Mouse (Mus musculus) cortical plate, adult 2 months (tissue): ENCODE measurements around the gene D630039A03Rik. TPM values are rescaled to one million over a fixed set of nuclear protein-coding genes. Genes with fewer than 3 reads are reported as not detected.

Source experiments
- H3K27ac ChIP-seq: fragments of 200-500 bp; 2 replicates; pipeline ENCODE4 v1.5.1; 2012; ENCODE audit warnings: low read length, control low read depth, inconsistent platforms; ENCODE audit not compliant: insufficient read depth
- H3K4me1 ChIP-seq: fragments of 200-500 bp; 2 replicates; pipeline ENCODE4 v1.6.1; 2011; ENCODE audit warnings: low read length; ENCODE audit not compliant: control insufficient read depth, insufficient read depth
- H3K4me3 ChIP-seq: fragments of 200-500 bp; 2 replicates; pipeline ENCODE4 v1.5.1; 2011; ENCODE audit warnings: mild to moderate bottlenecking, low read length, control low read depth; ENCODE audit not compliant: insufficient read depth
- CTCF ChIP-seq: fragments of 200-500 bp; IDR thresholded peaks from 2 replicates; pipeline ENCODE4 v1.5.1; 2011; ENCODE audit warnings: mild to moderate bottlenecking, control low read depth, low read length; ENCODE audit not compliant: insufficient read depth; ENCODE audit errors: extremely low read depth
- POLR2A ChIP-seq: fragments of 200-500 bp; IDR thresholded peaks from 2 replicates; pipeline ENCODE4 v1.6.1; 2011; ENCODE audit warnings: mild to moderate bottlenecking, low read length, control low read depth; ENCODE audit not compliant: insufficient read depth; ENCODE audit errors: extremely low read depth
- polyA plus RNA-seq: library from polyadenylated mRNA; depleted of rRNA; stranded (reverse); fragments of >200 nt; gene quantifications from 2 replicates; pipeline ENCODE4 v1.2.3, GENCODE M21; 2012

Gene D630039A03Rik
- polyA plus RNA-seq, 1 experiment, result 0.27 TPM

DNA sequence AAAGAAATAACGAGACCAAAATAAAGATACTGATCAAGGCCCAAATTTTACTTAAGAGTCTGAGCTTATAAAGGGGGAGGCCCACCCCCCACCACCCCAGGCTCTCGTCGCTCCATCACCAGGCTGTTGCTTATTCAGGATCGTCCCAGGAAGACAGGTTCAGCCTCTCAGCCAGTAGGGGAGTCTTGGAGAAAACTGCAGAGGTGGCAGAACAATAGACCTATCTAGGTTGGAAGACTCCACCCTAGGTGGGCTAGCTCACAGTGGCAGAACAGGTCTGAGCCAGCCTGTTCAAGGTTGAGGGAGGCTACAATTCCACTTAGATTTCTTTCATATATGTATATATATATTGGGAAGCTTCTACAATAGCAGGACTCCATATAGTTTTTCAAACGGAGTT is 18.1 kb upstream of the D630039A03Rik start:
- no peak for TF ChIP-seq CTCF
- no peak for TF ChIP-seq POLR2A
- Histone ChIP-seq H3K4me3 (no peak overlapping the region), H3K4me1 (no peaks in the 10 kb centered on the region), H3K27ac (no peak overlapping the region)

DNA sequence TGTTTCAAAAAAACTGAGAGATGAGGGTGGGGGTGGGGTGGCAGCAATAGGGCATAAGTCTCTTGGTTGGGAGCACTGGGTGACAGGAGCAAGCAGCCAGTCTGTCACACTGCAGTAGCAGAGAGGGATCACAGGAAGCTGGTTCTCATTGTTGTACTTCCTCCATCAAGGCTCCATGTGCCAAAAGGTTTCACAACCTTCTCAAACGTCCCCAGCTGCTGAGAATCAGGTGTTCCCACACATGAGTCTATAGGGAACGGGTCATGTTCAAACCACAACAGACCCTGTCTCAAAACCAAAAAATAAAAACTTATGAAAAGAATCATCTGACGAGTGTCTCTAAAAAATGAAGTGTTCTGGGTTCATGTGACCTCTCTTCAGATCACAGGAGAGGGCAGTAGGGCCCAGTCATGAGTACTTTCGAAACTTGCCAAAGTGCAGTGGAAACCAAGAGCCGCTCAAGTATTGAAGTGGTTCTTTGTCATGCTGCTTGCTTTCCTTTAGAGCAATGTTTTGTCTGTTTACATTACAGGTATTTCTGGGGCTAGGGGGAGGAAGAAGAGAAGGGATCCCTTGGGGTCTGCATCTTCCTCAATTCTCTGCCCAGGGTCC is 14.6 kb upstream of the D630039A03Rik start:
- H3K27ac ChIP-seq, result no peak overlapping the region
- H3K4me1 ChIP-seq, result no peaks in the 10 kb centered on the region
- no peak overlapping the region for H3K4me3 ChIP-seq
- TF ChIP-seq POLR2A (no peak), CTCF (no peak)

DNA sequence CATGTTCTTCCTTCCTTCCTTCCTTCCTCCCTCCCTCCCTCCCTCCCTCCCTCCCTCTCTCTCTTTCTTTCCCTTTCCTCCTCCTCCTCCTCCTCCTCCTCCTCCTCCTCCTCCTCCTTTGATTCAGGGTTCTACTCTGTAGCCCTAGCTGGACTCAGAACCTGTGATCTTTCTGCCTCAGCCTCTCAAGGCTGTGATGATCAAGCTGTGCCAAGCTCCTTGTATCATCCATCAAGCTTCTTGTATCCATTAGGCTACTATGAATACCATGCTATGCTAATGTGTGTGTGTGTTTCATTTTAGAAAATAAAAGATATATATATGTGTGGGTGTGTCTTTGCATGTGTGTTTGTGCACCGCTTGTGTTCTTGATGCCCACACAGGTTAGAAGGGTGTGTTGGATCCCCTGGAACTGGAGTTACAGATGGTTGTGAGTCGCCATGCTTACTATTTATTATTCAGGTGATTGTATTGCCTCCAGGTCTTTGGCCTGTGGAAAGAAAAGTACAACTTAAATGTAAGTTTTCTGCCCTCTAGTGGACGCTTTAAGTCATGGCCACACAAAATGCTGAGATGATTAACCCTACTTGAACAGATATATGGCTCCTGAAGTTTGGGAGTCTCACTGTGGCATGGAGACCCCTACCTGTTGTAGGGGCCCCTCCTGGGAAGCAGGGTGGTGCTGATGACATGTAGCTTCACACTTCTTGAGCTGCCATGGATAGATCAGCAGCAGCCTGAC is 11.5 kb upstream of the D630039A03Rik start:
- no peak overlapping the region for H3K27ac ChIP-seq
- TF ChIP-seq CTCF, result peak; percentile 35; the same call in 1 of the 2 replicates
- TF ChIP-seq POLR2A, result no peak
- no peak overlapping the region for H3K4me3 ChIP-seq
- no peaks in the 10 kb centered on the region for H3K4me1 ChIP-seq

DNA sequence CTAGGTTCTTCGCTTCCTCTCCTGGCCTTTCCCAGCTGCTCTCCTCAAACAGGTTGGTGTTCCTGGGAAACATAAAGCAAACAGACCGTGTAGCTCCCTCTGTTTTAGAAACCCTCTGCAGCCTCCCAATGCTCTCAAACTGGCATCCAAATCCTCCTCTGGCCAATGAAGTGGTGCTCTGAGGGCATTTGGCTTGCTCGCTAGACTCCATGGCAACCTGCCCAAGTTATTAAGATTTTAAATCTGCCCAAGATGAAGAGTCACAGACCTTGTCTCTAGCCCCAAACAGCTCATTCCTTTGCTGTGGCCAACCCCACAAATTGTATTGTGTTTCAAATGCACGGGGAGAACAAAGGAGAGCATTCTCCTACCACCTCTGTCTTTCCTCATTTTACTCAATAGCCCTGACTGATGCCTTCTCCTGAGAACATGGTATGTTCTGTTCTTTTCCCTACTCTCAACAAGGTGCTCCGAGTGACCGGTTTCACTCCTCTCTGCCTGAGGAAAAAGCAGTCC is 8.5 kb upstream of the D630039A03Rik start:
- H3K27ac ChIP-seq, result no peak overlapping the region
- TF ChIP-seq POLR2A, result no peak
- TF ChIP-seq CTCF, result no peak

DNA sequence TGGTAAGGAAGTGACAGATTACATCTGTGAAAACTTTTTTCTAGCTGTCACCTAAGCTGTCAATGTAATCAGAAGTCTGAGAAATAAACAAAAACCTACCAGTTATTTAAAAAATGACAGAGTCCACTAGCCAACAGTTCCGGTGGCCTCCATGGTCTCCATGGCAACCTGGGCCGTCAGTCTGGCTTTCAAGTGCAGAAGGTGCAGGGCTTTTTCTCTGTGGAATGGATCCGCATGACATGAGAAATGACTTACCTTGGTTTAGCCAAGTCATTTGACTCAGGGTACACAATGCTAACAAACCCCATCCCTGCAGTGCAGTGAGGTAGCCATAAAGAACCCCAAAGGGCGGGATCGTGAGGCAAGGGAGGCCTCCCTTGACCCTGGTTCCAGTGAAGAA is 6.1 kb upstream of the D630039A03Rik start:
- no peaks in the 10 kb centered on the region for H3K4me1 ChIP-seq
- no peak overlapping the region for H3K27ac ChIP-seq
- no peak overlapping the region for H3K4me3 ChIP-seq
- TF ChIP-seq CTCF (no peak), POLR2A (no peak)

More for the DNA sequence above, 8.5 kb upstream of the D630039A03Rik start:
- Histone ChIP-seq H3K4me1 (no peaks in the 10 kb centered on the region), H3K4me3 (no peak overlapping the region)

DNA sequence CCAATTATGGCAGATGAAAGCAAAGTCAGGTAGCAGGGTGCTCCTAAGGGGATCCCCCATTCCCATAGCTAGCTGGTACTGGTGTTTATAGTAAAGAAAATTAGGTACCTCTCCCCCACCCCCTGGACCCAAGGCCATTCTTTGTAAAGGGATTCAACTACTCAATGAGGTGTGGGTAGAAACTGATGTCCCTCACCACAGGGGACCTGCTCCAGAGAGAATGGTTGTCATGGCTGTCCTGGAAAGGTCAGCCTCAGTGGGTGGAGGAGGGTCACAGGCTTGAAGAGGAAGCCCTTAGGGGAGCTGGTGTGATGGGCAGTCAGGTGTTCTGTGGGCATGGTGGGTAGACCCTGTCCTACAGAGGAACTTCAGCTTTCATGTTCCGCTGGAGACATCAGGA is 4.4 kb upstream of the D630039A03Rik start:
- Histone ChIP-seq H3K27ac (no peak overlapping the region), H3K4me1 (no peaks in the 10 kb centered on the region), H3K4me3 (no peak overlapping the region)
- no peak for TF ChIP-seq CTCF
- no peak for TF ChIP-seq POLR2A

DNA sequence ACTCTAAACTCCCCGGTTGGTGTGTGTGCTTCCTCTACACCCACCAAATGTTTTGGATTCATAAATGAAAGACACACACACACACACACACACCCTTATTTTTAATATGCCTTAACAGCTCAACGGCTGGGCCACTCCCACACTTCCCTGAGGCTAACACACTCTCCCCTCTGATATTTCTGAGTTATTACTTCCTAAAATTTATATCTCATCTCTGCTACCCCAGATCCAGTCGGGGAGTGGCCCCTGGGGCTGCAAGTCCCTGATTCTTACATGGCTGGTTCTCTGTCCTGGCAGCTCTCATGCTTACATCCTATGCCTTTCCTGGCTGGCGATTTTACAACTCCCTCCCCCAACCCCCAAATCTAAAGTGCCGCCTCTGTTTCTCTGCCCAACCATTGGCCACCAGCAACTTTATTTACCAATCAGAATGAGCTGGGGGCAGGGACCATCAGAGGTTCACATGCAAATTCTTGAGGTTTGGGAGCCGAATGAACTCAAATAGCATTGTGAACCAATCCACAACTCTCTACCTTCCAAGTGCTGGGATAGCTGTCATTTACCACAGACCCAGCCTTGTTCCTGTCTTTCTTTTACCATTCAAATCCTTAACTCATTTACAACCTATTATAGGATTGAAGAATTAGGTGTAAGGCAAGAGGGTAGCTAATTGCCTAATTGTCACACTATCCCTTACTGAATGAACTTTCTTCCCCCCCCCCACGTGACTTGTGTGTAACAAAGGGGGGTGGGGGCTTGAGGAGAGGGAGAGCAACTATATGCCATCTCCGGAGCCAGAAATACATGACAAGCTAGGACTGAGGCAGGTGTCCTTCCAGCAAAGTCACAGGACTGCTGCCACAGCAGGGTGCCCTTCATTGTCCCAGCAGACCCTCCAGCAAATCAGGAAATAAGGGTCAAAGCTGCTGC is 3.7 kb upstream of the D630039A03Rik start:
- no peak overlapping the region for H3K27ac ChIP-seq
- TF ChIP-seq POLR2A (no peak), CTCF (no peak)
- H3K4me3 ChIP-seq, result no peak overlapping the region
- no peaks in the 10 kb centered on the region for H3K4me1 ChIP-seq

DNA sequence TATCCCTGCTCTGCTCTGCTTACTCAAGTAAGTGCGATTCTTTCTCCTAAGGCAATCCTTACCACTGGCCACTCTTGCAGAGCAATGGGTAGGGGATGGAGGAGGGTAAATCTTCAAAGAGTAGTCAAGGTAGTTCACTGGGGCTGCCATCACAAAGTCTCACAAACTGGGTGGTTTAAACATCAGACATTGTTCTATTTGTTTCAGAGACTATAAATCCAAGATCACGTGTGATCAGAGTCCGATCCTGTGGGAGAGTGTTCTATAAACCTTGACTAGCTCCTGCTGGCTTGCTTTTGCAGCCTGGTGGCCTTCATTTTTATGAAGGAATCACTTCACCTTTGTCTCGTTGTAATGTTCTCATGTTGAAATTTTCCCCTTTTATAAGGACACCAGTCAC is 614 bp upstream of the D630039A03Rik start:
- Histone ChIP-seq H3K4me3 (no peak overlapping the region), H3K27ac (no peak overlapping the region), H3K4me1 (no peaks in the 10 kb centered on the region)
- TF ChIP-seq CTCF (no peak), POLR2A (no peak)

DNA sequence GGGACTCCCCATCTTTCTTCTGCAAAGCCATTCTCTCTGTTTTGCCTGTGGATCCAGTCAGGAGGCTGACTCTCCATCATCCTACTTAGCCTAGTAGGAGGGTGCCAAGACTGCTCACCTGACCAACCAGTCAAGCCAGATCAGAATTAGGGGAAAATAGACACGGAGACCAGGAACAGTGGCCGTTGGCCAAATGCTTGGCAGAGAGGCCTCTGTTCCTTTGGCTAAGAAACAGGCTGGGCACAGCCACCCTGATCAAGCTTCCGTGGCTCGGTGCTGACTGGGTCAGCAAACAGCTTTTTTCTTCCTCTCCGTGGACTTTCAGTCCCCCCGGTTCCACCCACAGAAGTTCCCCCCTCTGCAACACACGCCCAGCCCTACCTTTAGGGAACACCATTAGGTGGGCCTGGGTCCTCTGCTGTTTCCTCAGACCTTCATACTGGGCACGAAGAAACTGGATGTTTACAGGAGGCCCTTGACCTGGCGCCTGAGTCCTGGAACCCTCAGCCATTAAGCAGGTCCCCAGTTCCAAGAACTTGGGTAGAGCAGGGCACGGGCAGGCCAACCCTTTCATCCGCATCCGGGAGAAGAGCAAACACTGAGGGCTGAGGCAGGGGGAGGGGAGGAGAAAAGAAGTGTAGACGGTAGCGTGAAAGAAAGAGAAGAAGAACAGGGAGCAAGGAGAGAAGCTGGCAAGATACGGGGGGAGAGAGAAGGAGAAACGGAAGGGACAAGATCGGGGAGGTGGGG is 706 bp downstream of the D630039A03Rik start:
- Histone ChIP-seq H3K27ac (no peak overlapping the region), H3K4me1 (no peaks in the 10 kb centered on the region), H3K4me3 (no peak overlapping the region)
- no peak for TF ChIP-seq POLR2A
